In genomic region chrX:53058459-53059280, GRCm38 (mm10) we compare ENCODE assay signal across 8 mouse cellular contexts.
DNase-seq lines count a peak whose midpoint lies in the region; ATAC-seq and TF ChIP-seq lines count a peak whose summit lies in the region.

No protein-coding gene starts in this region.

- WGBS in thymus, adult 2 months, result 2% methylated on average over 33 of the region's 33 CpGs
- WGBS in embryonic facial prominence, embryonic 12.5 days, result 13% methylated on average over 33 of the region's 33 CpGs
- WGBS in hindbrain, embryonic 10.5 days, result 15% methylated on average over 33 of the region's 33 CpGs
- WGBS in liver, embryonic 16.5 days (ENCODE audit: insufficient replicate concordance), result 13% methylated on average over 33 of the region's 33 CpGs

- peak overlapping the region; percentile 53 for H3K4me2 ChIP-seq in embryonic facial prominence, embryonic 12.5 days (replicated peaks)
- peak overlapping the region; percentile 43 for H3K4me2 ChIP-seq in liver, embryonic 16.5 days (ENCODE audit: low read depth, low read length)

- no peak overlapping the region for H3K27ac ChIP-seq in thymus, adult 2 months (ENCODE audit: control insufficient read depth, insufficient read depth, low read length)
- no peak overlapping the region for H3K27ac ChIP-seq in embryonic facial prominence, embryonic 12.5 days
- H3K27ac ChIP-seq in hindbrain, embryonic 10.5 days, result no peak overlapping the region
- no peak overlapping the region for H3K27ac ChIP-seq in liver, embryonic 16.5 days (ENCODE audit: low read length)

- H3K27me3 ChIP-seq in thymus, adult 2 months (ENCODE audit: control insufficient read depth, insufficient read depth, low read length), result no peaks in the 10 kb centered on the region; the same call in 1 of the 2 replicates
- H3K27me3 ChIP-seq in embryonic facial prominence, embryonic 12.5 days, result peaks cover 5% of the 10 kb centered on the region; the same call in 1 of the 2 replicates
- H3K27me3 ChIP-seq in hindbrain, embryonic 10.5 days (ENCODE audit: insufficient read depth, poor library complexity, severe bottlenecking), result peaks cover 19% of the 10 kb centered on the region
- peaks cover 28% of the 10 kb centered on the region for H3K27me3 ChIP-seq in liver, embryonic 16.5 days (ENCODE audit: control insufficient read depth, insufficient read depth, low read depth, low read length)
- no peaks in the 10 kb centered on the region for H3K27me3 ChIP-seq in splenic B cell, adult 2 months (ENCODE audit: control insufficient read depth, insufficient read depth, low read length, poor library complexity, severe bottlenecking)

- intact Hi-C loops in left cerebral cortex, postnatal 36 days (cut with DNase I), result loop anchor here (10.0 kb wide), 1 partner anchor 176 kb away; no protein-coding TSS in a partner anchor

- H3K9me3 ChIP-seq in embryonic facial prominence, embryonic 12.5 days, result no peaks in the 10 kb centered on the region
- peaks cover 3% of the 10 kb centered on the region; the same call in 1 of the 2 replicates for H3K9me3 ChIP-seq in hindbrain, embryonic 10.5 days
- no peaks in the 10 kb centered on the region for H3K9me3 ChIP-seq in liver, embryonic 16.5 days (replicated peaks; ENCODE audit: control insufficient read depth, low read length)

- no peak for TF ChIP-seq CTCF in thymus, adult 2 months (IDR thresholded peaks at IDR 0.05; ENCODE audit: borderline replicate concordance, control insufficient read depth, extremely low read depth, insufficient read depth, low read length, poor library complexity)

- peak overlapping the region; percentile 33 for H3K9ac ChIP-seq in embryonic facial prominence, embryonic 12.5 days
- no peak overlapping the region for H3K9ac ChIP-seq in liver, embryonic 16.5 days (ENCODE audit: low read depth, low read length)

- peak; percentile 53; the same call in 1 of the 2 replicates for ATAC-seq in embryonic facial prominence, embryonic 12.5 days (ENCODE audit: insufficient number of reproducible peaks, insufficient read depth, low FRiP score, low TSS enrichment)
- ATAC-seq in liver, embryonic 16.5 days (ENCODE audit: low read depth), result no peak

- peak; percentile 9 for DNase-seq in thymus, postnatal 0 days (ENCODE audit: low spot score)
- no peak for DNase-seq in thymus, adult 2 months
- DNase-seq in hindbrain, embryonic 10.5 days (ENCODE audit: low spot score), result peak; percentile 53
- DNase-seq in splenic B cell, adult 2 months (ENCODE audit: low read depth, low spot score), result peak; percentile 29
- no peak for DNase-seq in left cerebral cortex, postnatal 36 days (ENCODE audit: low spot score in 2 of 2)
- no peak for DNase-seq in spleen, postnatal 36 days (ENCODE audit: low spot score in 2 of 2)

- H3K36me3 ChIP-seq in thymus, adult 2 months (ENCODE audit: control insufficient read depth, insufficient read depth, low read length), result no peaks in the 10 kb centered on the region
- 0 out of 2 replicates have a peak, but pooled peaks cover 3% of the 10 kb centered on the region for H3K36me3 ChIP-seq in embryonic facial prominence, embryonic 12.5 days
- H3K36me3 ChIP-seq in hindbrain, embryonic 10.5 days, result no peaks in the 10 kb centered on the region
- H3K36me3 ChIP-seq in liver, embryonic 16.5 days (ENCODE audit: control insufficient read depth, insufficient read depth), result no peaks in the 10 kb centered on the region
- H3K36me3 ChIP-seq in splenic B cell, adult 2 months (ENCODE audit: control insufficient read depth, insufficient read depth, low read length, poor library complexity, severe bottlenecking), result no peaks in the 10 kb centered on the region

- H3K4me3 ChIP-seq in thymus, adult 2 months (ENCODE audit: control insufficient read depth, insufficient read depth, low read length), result no peak overlapping the region; the same call in 1 of the 2 replicates
- peak overlapping the region; percentile 25 for H3K4me3 ChIP-seq in embryonic facial prominence, embryonic 12.5 days
- peak overlapping the region; percentile 48 for H3K4me3 ChIP-seq in hindbrain, embryonic 10.5 days
- peak overlapping the region; percentile 21; the same call in 1 of the 2 replicates for H3K4me3 ChIP-seq in liver, embryonic 16.5 days (ENCODE audit: low read depth, low read length)

- no peak for TF ChIP-seq POLR2A in thymus, adult 2 months (IDR thresholded peaks at IDR 0.05; ENCODE audit: control insufficient read depth, extremely low read depth, insufficient read depth, low read length, poor library complexity)

- 0 out of 2 replicates have a peak, but pooled peaks cover 7% of the 10 kb centered on the region for H3K4me1 ChIP-seq in thymus, adult 2 months (replicated peaks; ENCODE audit: control insufficient read depth, insufficient read depth, low read length)
- H3K4me1 ChIP-seq in embryonic facial prominence, embryonic 12.5 days, result no peaks in the 10 kb centered on the region; the same call in 1 of the 2 replicates
- H3K4me1 ChIP-seq in hindbrain, embryonic 10.5 days (replicated peaks), result peaks cover 12% of the 10 kb centered on the region; the same call in 1 of the 2 replicates
- H3K4me1 ChIP-seq in liver, embryonic 16.5 days (ENCODE audit: control insufficient read depth, low read depth, low read length), result no peaks in the 10 kb centered on the region; the same call in 1 of the 2 replicates

Comparison
In these comparisons a context has a peak if more than half of its experiments do, and no peak if none do; other contexts are left out.
1. DNase-seq: peak in thymus, postnatal 0 days (single experiment), hindbrain, embryonic 10.5 days (single experiment) and splenic B cell, adult 2 months (single experiment); none in thymus, adult 2 months (single experiment), left cerebral cortex, postnatal 36 days (0 of 2) and spleen, postnatal 36 days (0 of 2).